Mouse (Mus musculus): ENCODE data around the gene Fzr1. TPM values are rescaled to one million over a fixed set of nuclear protein-coding genes. Genes with fewer than 3 reads are reported as not detected.

Fzr1 gene
- polyA plus RNA-seq, 1 experiment, result 47.8 TPM

GRCm38 (mm10) chr10:81320550-81321347, 57.6 kb downstream of the Fzr1 start, which contains the start of gene Cactin:
TSS of gene Cactin (plus strand) at chr10:81321103.
- peak within 1 kb of the TSS; percentile 92 for H3K9ac ChIP-seq (ENCODE audit: low read depth, poor library complexity, severe bottlenecking)
- H3K9me3 ChIP-seq (replicated peaks; ENCODE audit: control insufficient read depth, insufficient read depth, low read length, poor library complexity, severe bottlenecking), result no peaks in the 10 kb centered on the region
- TF ChIP-seq CTCF (IDR thresholded peaks at IDR 0.05; ENCODE audit: low read depth, low read length), result no peak
- TF ChIP-seq POLR2A (IDR thresholded peaks at IDR 0.05; ENCODE audit: insufficient read depth, low read length), result no peak
- TF ChIP-seq EP300 (IDR thresholded peaks at IDR 0.05; ENCODE audit: insufficient read depth, low read depth, low read length), result no peak
- peak within 1 kb of the TSS; percentile 93 for H3K4me3 ChIP-seq (ENCODE audit: low read depth, low read length)
- peaks cover 25% of the 10 kb centered on the region for H3K36me3 ChIP-seq (ENCODE audit: control insufficient read depth, insufficient read depth, low read length, poor library complexity, severe bottlenecking)
- H3K27ac ChIP-seq (ENCODE audit: insufficient read depth, low read length), result peak within 1 kb of the TSS; percentile 75
- H3K27me3 ChIP-seq (ENCODE audit: control insufficient read depth, insufficient read depth, low read length, poor library complexity, severe bottlenecking), result no peaks in the 10 kb centered on the region
- H3K4me1 ChIP-seq (ENCODE audit: control insufficient read depth, insufficient read depth, low read length), result no peaks in the 10 kb centered on the region

GRCm38 (mm10) chr10:81319741-81320549, 58.4 kb downstream of the Fzr1 start:
- TF ChIP-seq EP300 (IDR thresholded peaks at IDR 0.05; ENCODE audit: insufficient read depth, low read depth, low read length) (no peak), CTCF (IDR thresholded peaks at IDR 0.05; ENCODE audit: low read depth, low read length) (no peak), POLR2A (IDR thresholded peaks at IDR 0.05; ENCODE audit: insufficient read depth, low read length) (no peak)
- Histone ChIP-seq H3K9ac (ENCODE audit: low read depth, poor library complexity, severe bottlenecking) (peak overlapping the region; percentile 50), H3K9me3 (replicated peaks; ENCODE audit: control insufficient read depth, insufficient read depth, low read length, poor library complexity, severe bottlenecking) (no peaks in the 10 kb centered on the region), H3K27me3 (ENCODE audit: control insufficient read depth, insufficient read depth, low read length, poor library complexity, severe bottlenecking) (no peaks in the 10 kb centered on the region), H3K4me3 (ENCODE audit: low read depth, low read length) (peak overlapping the region; percentile 74), H3K27ac (ENCODE audit: insufficient read depth, low read length) (peak overlapping the region; percentile 75), H3K36me3 (ENCODE audit: control insufficient read depth, insufficient read depth, low read length, poor library complexity, severe bottlenecking) (peaks cover 17% of the 10 kb centered on the region), H3K4me1 (ENCODE audit: control insufficient read depth, insufficient read depth, low read length) (no peaks in the 10 kb centered on the region)

GRCm38 (mm10) chr10:81319330-81319699, 59.0 kb downstream of the Fzr1 start:
- Histone ChIP-seq H3K9me3 (replicated peaks; ENCODE audit: control insufficient read depth, insufficient read depth, low read length, poor library complexity, severe bottlenecking) (no peaks in the 10 kb centered on the region), H3K9ac (ENCODE audit: low read depth, poor library complexity, severe bottlenecking) (peak overlapping the region; percentile 50), H3K36me3 (ENCODE audit: control insufficient read depth, insufficient read depth, low read length, poor library complexity, severe bottlenecking) (peaks cover 12% of the 10 kb centered on the region), H3K27ac (ENCODE audit: insufficient read depth, low read length) (no peak overlapping the region), H3K4me3 (ENCODE audit: low read depth, low read length) (peak overlapping the region; percentile 74; the same call in 1 of the 2 replicates), H3K27me3 (ENCODE audit: control insufficient read depth, insufficient read depth, low read length, poor library complexity, severe bottlenecking) (no peaks in the 10 kb centered on the region), H3K4me1 (ENCODE audit: control insufficient read depth, insufficient read depth, low read length) (no peaks in the 10 kb centered on the region)
- TF ChIP-seq EP300 (IDR thresholded peaks at IDR 0.05; ENCODE audit: insufficient read depth, low read depth, low read length) (no peak), POLR2A (IDR thresholded peaks at IDR 0.05; ENCODE audit: insufficient read depth, low read length) (no peak), CTCF (IDR thresholded peaks at IDR 0.05; ENCODE audit: low read depth, low read length) (no peak)

- H3K36me3 ChIP-seq (ENCODE audit: control insufficient read depth, insufficient read depth, low read length, poor library complexity, severe bottlenecking), result peaks cover 9% of the 10 kb centered on the region; the same call in 1 of the 2 replicates
- H3K4me1 ChIP-seq (ENCODE audit: control insufficient read depth, insufficient read depth, low read length), result no peaks in the 10 kb centered on the region
- H3K27me3 ChIP-seq (ENCODE audit: control insufficient read depth, insufficient read depth, low read length, poor library complexity, severe bottlenecking), result no peaks in the 10 kb centered on the region
- no peak overlapping the region for H3K27ac ChIP-seq (ENCODE audit: insufficient read depth, low read length)
- no peak overlapping the region for H3K9ac ChIP-seq (ENCODE audit: low read depth, poor library complexity, severe bottlenecking)
- TF ChIP-seq POLR2A (IDR thresholded peaks at IDR 0.05; ENCODE audit: insufficient read depth, low read length) (no peak), EP300 (IDR thresholded peaks at IDR 0.05; ENCODE audit: insufficient read depth, low read depth, low read length) (no peak), CTCF (IDR thresholded peaks at IDR 0.05; ENCODE audit: low read depth, low read length) (no peak)
- no peaks in the 10 kb centered on the region for H3K9me3 ChIP-seq (replicated peaks; ENCODE audit: control insufficient read depth, insufficient read depth, low read length, poor library complexity, severe bottlenecking)
- no peak overlapping the region for H3K4me3 ChIP-seq (ENCODE audit: low read depth, low read length)
Observed at GRCm38 (mm10) chr10:81318589-81319329, 59.6 kb downstream of the Fzr1 start.

- TF ChIP-seq POLR2A (IDR thresholded peaks at IDR 0.05; ENCODE audit: insufficient read depth, low read length), result no peak
- no peaks in the 10 kb centered on the region for H3K4me1 ChIP-seq (ENCODE audit: control insufficient read depth, insufficient read depth, low read length)
Observed at GRCm38 (mm10) chr10:81317273-81317672, 61.0 kb downstream of the Fzr1 start.

More at GRCm38 (mm10) chr10:81317273-81317672, 61.0 kb downstream of the Fzr1 start:
- H3K27ac ChIP-seq (ENCODE audit: insufficient read depth, low read length), result no peak overlapping the region
- no peaks in the 10 kb centered on the region for H3K9me3 ChIP-seq (replicated peaks; ENCODE audit: control insufficient read depth, insufficient read depth, low read length, poor library complexity, severe bottlenecking)
- peak overlapping the region; percentile 35 for H3K9ac ChIP-seq (ENCODE audit: low read depth, poor library complexity, severe bottlenecking)
- H3K27me3 ChIP-seq (ENCODE audit: control insufficient read depth, insufficient read depth, low read length, poor library complexity, severe bottlenecking), result no peaks in the 10 kb centered on the region
- H3K36me3 ChIP-seq (ENCODE audit: control insufficient read depth, insufficient read depth, low read length, poor library complexity, severe bottlenecking), result no peaks in the 10 kb centered on the region
- peak overlapping the region; percentile 51 for H3K4me3 ChIP-seq (ENCODE audit: low read depth, low read length)
